Mouse (Mus musculus): Measurements from ENCODE around the gene Hip1r.
A peak's percentile ranks its signal among the peaks of the same experiment; 100 is the strongest.

Gene Hip1r

GRCm38 (mm10) chr5:123972453-123972852 lies 975 bp upstream of the Hip1r start:
- DNase-seq (ENCODE audit: low read depth, low spot score) = no peak

- DNase-seq (ENCODE audit: low read depth, low spot score) = peak; percentile 71
Measured at GRCm38 (mm10) chr5:123974179-123974485, 704 bp downstream of the Hip1r start.

GRCm38 (mm10) chr5:123974616-123975111 lies 1.2 kb downstream of the Hip1r start:
- DNase-seq (ENCODE audit: low read depth, low spot score) = peak; percentile 91

GRCm38 (mm10) chr5:123975668-123976180 lies 2.3 kb downstream of the Hip1r start:
- no peak for DNase-seq (ENCODE audit: low read depth, low spot score)

GRCm38 (mm10) chr5:123977231-123977630 lies 3.8 kb downstream of the Hip1r start:
- DNase-seq (ENCODE audit: low read depth, low spot score) = no peak

GRCm38 (mm10) chr5:123978131-123978530 lies 4.7 kb downstream of the Hip1r start:
- DNase-seq (ENCODE audit: low read depth, low spot score) = no peak

GRCm38 (mm10) chr5:123979221-123979979 lies 6.0 kb downstream of the Hip1r start:
- no peak for DNase-seq (ENCODE audit: low read depth, low spot score)

GRCm38 (mm10) chr5:123979980-123980369 lies 6.5 kb downstream of the Hip1r start:
- no peak for DNase-seq (ENCODE audit: low read depth, low spot score)

GRCm38 (mm10) chr5:123980521-123981249 lies 7.3 kb downstream of the Hip1r start:
- peak; percentile 40 for DNase-seq (ENCODE audit: low read depth, low spot score)

- peak; percentile 73 for DNase-seq (ENCODE audit: low read depth, low spot score)
Measured at GRCm38 (mm10) chr5:123981250-123981554, 7.8 kb downstream of the Hip1r start.

GRCm38 (mm10) chr5:123982838-123983237 lies 9.4 kb downstream of the Hip1r start:
- DNase-seq (ENCODE audit: low read depth, low spot score) = no peak

GRCm38 (mm10) chr5:123985434-123985833 lies 12.0 kb downstream of the Hip1r start:
- no peak for DNase-seq (ENCODE audit: low read depth, low spot score)

- DNase-seq (ENCODE audit: low read depth, low spot score) = no peak
Measured at GRCm38 (mm10) chr5:123986925-123987324, 13.5 kb downstream of the Hip1r start.

GRCm38 (mm10) chr5:123987511-123987910 lies 14.1 kb downstream of the Hip1r start:
- DNase-seq (ENCODE audit: low read depth, low spot score) = no peak

GRCm38 (mm10) chr5:123989941-123990885 lies 16.8 kb downstream of the Hip1r start:
- DNase-seq (ENCODE audit: low read depth, low spot score) = no peak

GRCm38 (mm10) chr5:123991321-123991720 lies 17.9 kb downstream of the Hip1r start:
- DNase-seq (ENCODE audit: low read depth, low spot score) = no peak

GRCm38 (mm10) chr5:123992193-123992637 lies 18.8 kb downstream of the Hip1r start:
- DNase-seq (ENCODE audit: low read depth, low spot score) = no peak

GRCm38 (mm10) chr5:123992794-123993193 lies 19.4 kb downstream of the Hip1r start:
- peak; percentile 77 for DNase-seq (ENCODE audit: low read depth, low spot score)

GRCm38 (mm10) chr5:123993263-123994036 lies 20.0 kb downstream of the Hip1r start:
- DNase-seq (ENCODE audit: low read depth, low spot score) = no peak

GRCm38 (mm10) chr5:123994468-123994867 lies 21.0 kb downstream of the Hip1r start:
- DNase-seq (ENCODE audit: low read depth, low spot score) = no peak

- DNase-seq (ENCODE audit: low read depth, low spot score) = no peak
Measured at GRCm38 (mm10) chr5:123995388-123995787, 22.0 kb downstream of the Hip1r start.

Measured in A20 (cell line).